Mouse (Mus musculus): ENCODE data around the gene Mrps2. TPM values are rescaled to one million over a fixed set of nuclear protein-coding genes. Genes with fewer than 3 reads are reported as not detected.

The Mrps2 gene
- 58.0 TPM for polyA plus RNA-seq (2014; fragmentation: Illumina TruSeq; extraction: RNeasy Lipid Tissue Mini Kit (QIAGEN cat#74804); ENCODE audit: low read depth, low replicate concordance)

GRCm38 (mm10) chr2:28467860-28468485 is at the start of gene Mrps2:
TSS of gene Mrps2 (plus strand) at chr2:28468066.

GRCm38 (mm10) chr2:28446515-28447314 is 21.2 kb upstream of the Mrps2 start, which contains the start of gene Ppp1r26:
TSS of gene Ppp1r26 (plus strand) at chr2:28446800.

GRCm38 (mm10) chr2:28465836-28466518 is 1.9 kb upstream of the Mrps2 start, which contains the start of gene 1700007K13Rik:
TSS of gene 1700007K13Rik (minus strand) at chr2:28466332.

GRCm38 (mm10) chr2:28496671-28497070 is 28.8 kb downstream of the Mrps2 start, which contains the start of gene Gbgt1:
TSS of gene Gbgt1 (plus strand) at chr2:28496891.

GRCm38 (mm10) chr2:28505795-28506194 is 37.9 kb downstream of the Mrps2 start, which contains the start of gene Gm10134:
TSS of gene Gm10134 (plus strand) at chr2:28506095.

GRCm38 (mm10) chr2:28512798-28513401 is 45.0 kb downstream of the Mrps2 start, which contains the start of gene Ralgds:
TSS of gene Ralgds (plus strand) at chr2:28513125.

Other genes starting within 250 kb of the Mrps2 start
- gene Ppp1r26, start 21.3 kb upstream of the Mrps2 start, polyA plus RNA-seq (2014; fragmentation: Illumina TruSeq; extraction: RNeasy Lipid Tissue Mini Kit (QIAGEN cat#74804); ENCODE audit: low read depth, low replicate concordance): 1.3 TPM
- gene 1700007K13Rik, start 1.7 kb upstream of the Mrps2 start, polyA plus RNA-seq (2014; fragmentation: Illumina TruSeq; extraction: RNeasy Lipid Tissue Mini Kit (QIAGEN cat#74804); ENCODE audit: low read depth, low replicate concordance): not detected
- gene Gbgt1, start 28.8 kb downstream of the Mrps2 start, polyA plus RNA-seq (2014; fragmentation: Illumina TruSeq; extraction: RNeasy Lipid Tissue Mini Kit (QIAGEN cat#74804); ENCODE audit: low read depth, low replicate concordance): 0.44 TPM
- not detected for gene Gm10134, start 38.0 kb downstream of the Mrps2 start, polyA plus RNA-seq (2014; fragmentation: Illumina TruSeq; extraction: RNeasy Lipid Tissue Mini Kit (QIAGEN cat#74804); ENCODE audit: low read depth, low replicate concordance)
- 25.4 TPM for gene Ralgds, start 45.1 kb downstream of the Mrps2 start, polyA plus RNA-seq (2014; fragmentation: Illumina TruSeq; extraction: RNeasy Lipid Tissue Mini Kit (QIAGEN cat#74804); ENCODE audit: low read depth, low replicate concordance)
- 2.5 TPM for gene Cel, start 95.3 kb downstream of the Mrps2 start, polyA plus RNA-seq (2014; fragmentation: Illumina TruSeq; extraction: RNeasy Lipid Tissue Mini Kit (QIAGEN cat#74804); ENCODE audit: low read depth, low replicate concordance)
- gene Gtf3c5, start 115.7 kb downstream of the Mrps2 start, polyA plus RNA-seq (2014; fragmentation: Illumina TruSeq; extraction: RNeasy Lipid Tissue Mini Kit (QIAGEN cat#74804); ENCODE audit: low read depth, low replicate concordance): 4.4 TPM
- gene Gfi1b, start 153.9 kb downstream of the Mrps2 start, polyA plus RNA-seq (2014; fragmentation: Illumina TruSeq; extraction: RNeasy Lipid Tissue Mini Kit (QIAGEN cat#74804); ENCODE audit: low read depth, low replicate concordance): not detected
- gene Tsc1, start 173.2 kb downstream of the Mrps2 start, polyA plus RNA-seq (2014; fragmentation: Illumina TruSeq; extraction: RNeasy Lipid Tissue Mini Kit (QIAGEN cat#74804); ENCODE audit: low read depth, low replicate concordance): 10.9 TPM
- gene Spaca9, start 231.7 kb downstream of the Mrps2 start, polyA plus RNA-seq (2014; fragmentation: Illumina TruSeq; extraction: RNeasy Lipid Tissue Mini Kit (QIAGEN cat#74804); ENCODE audit: low read depth, low replicate concordance): not detected
- not detected for gene Ak8, start 232.1 kb downstream of the Mrps2 start, polyA plus RNA-seq (2014; fragmentation: Illumina TruSeq; extraction: RNeasy Lipid Tissue Mini Kit (QIAGEN cat#74804); ENCODE audit: low read depth, low replicate concordance)